Mouse (Mus musculus) lung, adult 2 months (tissue): ENCODE data around the gene Camk2d.

Experiments used
- CTCF ChIP-seq: fragments of 200-500 bp; IDR thresholded peaks from 2 replicates; pipeline ENCODE4 v1.5.1; 2011; ENCODE audit warnings: mild to moderate bottlenecking, low read length, control low read depth; ENCODE audit not compliant: insufficient read depth
- POLR2A ChIP-seq: fragments of 200-500 bp; IDR thresholded peaks from 2 replicates; pipeline ENCODE4 v1.6.1; 2011; ENCODE audit warnings: low read depth, mild to moderate bottlenecking, control low read depth, low read length, borderline replicate concordance; ENCODE audit errors: extremely low read depth

- TF ChIP-seq POLR2A (no peak), CTCF (no peak)
Observed at GRCm38 (mm10) chr3:126827900-126828299, 231.8 kb downstream of the Camk2d start.
